Mouse (Mus musculus): Measurements from ENCODE around the gene Med27.

The Med27 gene

DNA sequence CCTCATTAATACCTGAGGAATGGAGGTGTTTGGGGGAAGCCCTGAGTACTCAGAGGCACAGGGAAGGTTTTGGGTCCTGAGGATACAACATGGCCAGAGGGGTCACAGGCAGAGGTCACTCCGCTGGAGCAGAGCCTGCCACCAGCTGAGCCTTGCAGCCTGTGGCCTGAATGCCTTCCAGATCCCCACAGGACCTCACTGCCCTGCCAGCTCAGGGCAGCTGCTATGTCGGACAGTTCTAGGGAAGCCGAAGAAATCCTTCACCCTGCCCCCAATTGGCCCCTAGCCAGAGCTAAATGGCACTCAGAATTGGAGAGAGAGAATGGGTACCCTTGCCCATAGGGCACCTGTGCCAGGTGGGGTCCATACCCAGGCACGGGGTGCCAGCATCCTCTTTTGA is 214.8 kb downstream of the Med27 start:
- peak; percentile 43 for DNase-seq (ENCODE audit: low read depth, low spot score)

DNA sequence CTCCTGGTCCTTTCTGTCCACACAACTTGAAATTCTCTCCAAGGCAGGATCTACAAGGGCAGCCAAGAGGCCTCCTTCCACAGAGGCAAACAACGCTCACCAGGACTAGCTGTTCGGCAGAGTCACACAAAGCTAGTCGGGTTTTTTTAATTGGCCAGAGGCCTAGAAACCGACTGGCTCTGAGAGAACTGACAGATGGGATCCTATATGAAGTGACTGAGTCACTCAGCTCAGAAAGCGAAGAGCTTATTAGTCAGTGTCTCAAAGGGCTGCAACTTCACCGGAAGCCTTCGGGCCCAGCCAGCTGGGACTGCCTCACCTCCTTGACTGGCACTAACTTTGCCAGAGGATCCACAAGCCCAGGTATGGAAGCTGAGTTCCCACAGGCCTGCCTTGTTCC is 217.4 kb downstream of the Med27 start:
- peak; percentile 92 for DNase-seq (ENCODE audit: low read depth, low spot score)

DNA sequence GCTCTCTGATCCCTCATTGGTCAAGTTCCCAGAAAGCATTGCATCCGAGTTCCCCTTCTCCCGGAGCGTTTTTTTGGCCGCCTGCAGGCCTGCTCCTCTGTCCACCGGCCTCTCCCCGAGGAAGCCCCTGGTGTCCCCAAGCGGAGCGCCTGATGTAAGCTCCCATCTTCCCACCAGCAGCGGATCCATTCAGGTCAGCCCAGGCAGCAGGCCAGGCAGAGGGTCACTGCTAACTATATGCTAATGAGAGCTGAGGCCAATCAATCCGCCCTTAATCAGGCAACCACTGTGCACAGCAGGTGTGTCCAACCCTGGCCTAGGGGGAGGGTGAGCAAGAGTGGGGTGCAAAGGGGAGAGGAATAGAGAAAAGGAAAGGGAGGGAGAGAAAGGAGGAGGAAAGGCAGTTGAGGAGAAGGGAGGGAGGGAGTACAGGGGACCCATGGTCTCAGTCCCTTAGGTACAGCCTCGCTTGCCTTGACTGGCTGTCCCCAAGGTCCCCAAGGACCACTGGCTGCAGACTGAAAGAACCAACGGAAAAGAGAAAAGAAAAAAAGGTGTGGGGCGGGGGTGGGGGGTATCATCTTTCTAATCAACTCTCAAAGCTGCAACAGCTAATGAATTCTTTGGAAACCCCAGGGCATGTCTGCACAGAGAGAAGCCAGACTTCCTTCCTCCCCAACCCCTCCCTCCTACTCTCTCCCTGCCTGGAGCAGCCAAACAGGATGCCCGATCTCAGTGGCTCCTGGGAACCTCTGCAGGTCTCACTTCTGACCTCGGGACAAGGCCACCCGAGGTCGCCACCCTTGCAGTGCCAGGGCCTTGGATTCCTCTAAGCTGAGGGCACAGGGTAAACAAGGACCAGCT is 219.2 kb downstream of the Med27 start:
- no peak for DNase-seq (ENCODE audit: low read depth, low spot score)

DNA sequence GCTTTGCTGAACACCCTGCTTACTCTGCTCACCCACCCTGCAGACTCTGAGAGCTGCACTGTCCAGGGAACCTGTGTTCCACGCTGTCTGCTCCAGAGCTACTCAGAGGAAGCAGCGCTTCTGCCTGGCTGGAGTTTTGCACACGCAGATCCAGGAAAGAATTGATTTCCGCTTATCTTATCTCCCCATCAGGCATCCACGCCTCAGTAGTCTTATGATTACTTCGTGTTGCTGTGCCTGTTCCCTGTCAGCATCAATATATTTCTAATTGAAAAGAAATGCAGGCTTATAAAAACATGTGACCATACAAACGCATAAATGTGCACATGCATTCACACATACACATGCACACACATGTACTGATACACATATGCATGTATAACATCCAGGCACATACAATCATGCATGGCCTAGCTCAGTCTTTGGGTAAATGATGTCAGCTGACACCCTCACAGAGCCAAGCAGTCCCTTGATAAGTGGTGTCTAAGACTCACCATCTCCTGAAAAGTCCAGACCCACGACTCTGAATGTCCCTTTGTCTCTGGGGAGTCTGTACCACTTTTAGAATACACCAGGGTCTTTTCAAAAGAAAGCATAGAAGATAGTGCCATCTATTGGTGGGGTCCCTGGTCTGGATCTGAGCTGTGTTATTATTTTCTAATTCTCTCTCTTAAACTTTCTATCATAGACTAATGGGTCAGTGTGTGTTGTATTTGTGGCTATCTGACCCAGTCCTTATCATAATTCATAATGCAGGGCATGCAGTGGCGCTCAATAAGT is 225.5 kb downstream of the Med27 start:
- DNase-seq (ENCODE audit: low read depth, low spot score): no peak

DNA sequence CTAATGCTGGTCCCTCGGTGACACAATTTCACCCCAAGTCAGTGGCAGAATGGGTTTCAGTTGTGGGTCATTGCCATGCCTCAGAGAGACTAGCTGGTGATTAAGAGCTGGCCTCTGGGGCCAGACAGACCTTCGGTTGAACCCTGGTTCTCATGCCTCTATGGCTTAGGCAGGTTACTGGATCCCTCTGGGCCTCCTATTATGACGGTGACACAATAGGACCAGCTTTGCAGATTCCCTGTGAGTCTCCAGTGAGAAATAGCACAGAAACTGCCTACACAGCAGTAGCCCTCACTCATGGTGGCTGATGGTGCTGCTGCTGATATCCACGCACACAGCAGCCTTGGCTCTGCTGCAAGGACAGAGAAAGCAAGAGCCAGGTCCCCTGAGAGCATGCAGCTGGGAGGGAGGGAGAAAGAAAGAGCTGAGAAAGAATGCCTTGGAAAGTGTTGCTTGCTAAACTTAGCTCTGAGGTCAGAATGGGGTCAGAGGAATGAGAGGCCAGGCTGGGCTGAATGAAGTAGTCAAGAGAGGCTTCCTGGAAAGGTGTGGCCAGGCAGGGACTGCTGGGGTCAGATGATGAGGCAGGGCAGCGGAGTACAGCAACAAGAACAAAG is 226.3 kb downstream of the Med27 start:
- peak; percentile 13 for DNase-seq (ENCODE audit: low read depth, low spot score)

DNA sequence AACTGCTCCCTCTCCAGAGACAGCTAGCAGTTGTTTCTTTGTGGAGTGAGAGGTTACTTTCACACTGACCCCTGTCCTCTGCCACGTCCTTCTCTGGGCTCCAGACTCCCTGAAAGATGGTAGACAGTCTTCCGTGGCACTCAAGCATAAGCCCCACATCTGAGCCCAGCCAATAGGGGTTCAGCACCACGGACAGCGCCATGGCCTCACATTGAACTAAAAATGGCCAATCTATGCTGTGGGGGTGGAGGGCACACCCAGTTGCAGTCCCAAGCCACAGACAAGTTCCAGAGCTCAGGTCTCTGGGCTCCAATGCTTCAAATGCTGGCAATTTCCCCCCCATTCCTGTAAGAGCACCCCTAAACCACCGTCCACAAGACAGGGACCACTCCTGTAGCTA is 227.0 kb downstream of the Med27 start:
- DNase-seq (ENCODE audit: low read depth, low spot score): no peak

DNA sequence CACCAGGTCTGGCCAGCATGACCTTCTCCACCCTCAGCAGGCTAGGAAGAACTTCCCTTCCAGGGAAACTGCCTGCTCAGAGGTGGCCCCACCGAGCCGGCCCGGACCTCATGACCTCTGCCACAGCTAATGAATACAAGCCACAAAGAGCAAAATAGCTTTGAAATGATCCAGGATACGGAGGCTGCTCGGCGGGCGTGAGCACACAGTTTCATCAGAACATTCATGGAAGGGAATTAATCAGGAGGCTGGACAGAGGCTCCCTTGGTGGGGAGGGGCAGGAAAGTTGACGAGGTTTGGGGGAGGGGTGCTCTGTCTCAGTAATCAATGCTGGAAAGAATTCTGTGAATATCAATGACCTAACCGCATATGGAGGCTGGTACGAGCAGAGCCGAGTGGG is 227.6 kb downstream of the Med27 start:
- no peak for DNase-seq (ENCODE audit: low read depth, low spot score)

Measured in brain, adult 2 months (tissue).